Mouse (Mus musculus) left cerebral cortex, adult 18-20 months (tissue): Measurements from ENCODE around the gene Sptlc2. TPM values are rescaled to one million over a fixed set of nuclear protein-coding genes. Genes with fewer than 3 reads are reported as not detected.
A peak's percentile ranks its signal among the peaks of the same experiment; 100 is the strongest.
"Not testable (repeated sequence)": the region's sequence is repeated elsewhere in the genome, so short reads cannot be mapped to it uniquely, and the experiment has no call there.

Source experiments
- DNase-seq, 2 experiments: peaks; one replicate each; pipeline ENCODE4 v3.0.0; 2021 to 2022; ENCODE audit warnings: low spot score in 2 of 2, mixed read lengths in 1 of 2
- microRNA-seq, 2 experiments: library from miRNA; unstranded; fragments of <30 nt; microRNA quantifications; one replicate each; pipeline ENCODE4 v1.2.0; 2021
- total RNA-seq, 2 experiments: library from RNA; stranded (reverse); gene quantifications; 2 replicates each; pipeline ENCODE4 v1.2.3; 2021

Gene Sptlc2
- total RNA-seq, 2 experiments from 2014 or later = 31.7 to 33.3 TPM

- no peak for DNase-seq
Observed at GRCm38 (mm10) chr12:87282743-87283142, 105.4 kb downstream of the Sptlc2 start.

GRCm38 (mm10) chr12:87281766-87282165, 106.4 kb downstream of the Sptlc2 start:
- no peak for DNase-seq

GRCm38 (mm10) chr12:87279879-87280278, 108.3 kb downstream of the Sptlc2 start:
- DNase-seq = no peak

GRCm38 (mm10) chr12:87279350-87279749, 108.8 kb downstream of the Sptlc2 start:
- DNase-seq = no peak

- DNase-seq = no peak
Observed at GRCm38 (mm10) chr12:87278118-87278730, 109.9 kb downstream of the Sptlc2 start.

- DNase-seq = not testable (repeated sequence)
Observed at GRCm38 (mm10) chr12:87277251-87277650, 110.9 kb downstream of the Sptlc2 start.

- no peak for DNase-seq
Observed at GRCm38 (mm10) chr12:87274853-87275831, 113.0 kb downstream of the Sptlc2 start.

GRCm38 (mm10) chr12:87267682-87268081, 120.5 kb downstream of the Sptlc2 start:
- peak; percentile 12 to 30 for DNase-seq

GRCm38 (mm10) chr12:87266827-87267603, 121.1 kb downstream of the Sptlc2 start:
- DNase-seq = peak in 1 of 2 experiments; percentile 7

GRCm38 (mm10) chr12:87266108-87266826, 121.9 kb downstream of the Sptlc2 start, which contains the start of the genes Vipas39 and Ahsa1:
Vipas39 (minus strand) TSS chr12:87266256.
Ahsa1 (plus strand) TSS chr12:87266479.
- peak; percentile 80 to 87 for DNase-seq

- no peak for DNase-seq
Observed at GRCm38 (mm10) chr12:87265444-87265843, 122.7 kb downstream of the Sptlc2 start.

- no peak for DNase-seq
Observed at GRCm38 (mm10) chr12:87260562-87260961, 127.6 kb downstream of the Sptlc2 start.

GRCm38 (mm10) chr12:87256629-87257028, 131.5 kb downstream of the Sptlc2 start:
- no peak for DNase-seq

Small RNA genes lying within 50 kb of the gene (microRNA-seq; reads per million reads assigned to microRNA genes)
- gene Gm47293 (0 reads per million in 2 experiments), gene Mir3068 (70.8 to 77.5 reads per million in 2 experiments)

Other genes starting within 250 kb of the Sptlc2 start
- gene Gstz1, start 241.2 kb downstream of the Sptlc2 start, total RNA-seq = 10 to 100 TPM; 48.2 to 51.6 TPM
- gene Pomt2, start 240.4 kb downstream of the Sptlc2 start, total RNA-seq = 10 to 100 TPM; 16.0 to 18.7 TPM
- gene Samd15, start 188.6 kb downstream of the Sptlc2 start, total RNA-seq = 1 to 10 TPM; 4.9 to 5.1 TPM
- gene Tmed8, start 187.9 kb downstream of the Sptlc2 start, total RNA-seq = 10 to 100 TPM; 29.7 to 30.7 TPM
- gene Noxred1, start 149.6 kb downstream of the Sptlc2 start, total RNA-seq = 1 to 10 TPM; 1.8 to 2.3 TPM
- 10 to 100 TPM; 50.9 to 54.3 TPM for gene Vipas39, start 122.1 kb downstream of the Sptlc2 start, total RNA-seq
- 100 to 1,000 TPM; 176 to 181 TPM for gene Ahsa1, start 121.9 kb downstream of the Sptlc2 start, total RNA-seq
- gene Ism2, start 88.7 kb downstream of the Sptlc2 start, total RNA-seq = under 1 TPM; 0.30 to 0.33 TPM
- 10 to 100 TPM; 96.2 to 96.3 TPM for gene Slirp, start 55.5 kb upstream of the Sptlc2 start, total RNA-seq
- 10 to 100 TPM; 19.2 to 20.3 TPM for gene Alkbh1, start 55.7 kb upstream of the Sptlc2 start, total RNA-seq
- gene Snw1, start 83.9 kb upstream of the Sptlc2 start, total RNA-seq = 10 to 100 TPM; 69.7 to 70.8 TPM
- gene Gm5788, start 106.4 kb upstream of the Sptlc2 start, total RNA-seq = not detected
- gene Gm8300, start 126.0 kb upstream of the Sptlc2 start, total RNA-seq = not detected
- gene Oog1, start 214.3 kb upstream of the Sptlc2 start, total RNA-seq = not detected
- gene Gm4027, start 230.5 kb upstream of the Sptlc2 start, total RNA-seq = not detected